Mouse (Mus musculus) lung, adult 2 months (tissue): ENCODE measurements at regions not wholly inside any gene's neighbourhood (a gene's known extent, or its start where the extent isn't known, plus 50 kb on each side); places are given as distances from the start of the nearest gene placed in this dataset.

Experiments
- DNase-seq: peaks from one replicate; pipeline ENCODE4 v3.0.0; 2022
- H3K4me1 ChIP-seq: fragments of 200-500 bp; 2 replicates; pipeline ENCODE4 v1.6.1; 2011; ENCODE audit warnings: low read length; ENCODE audit not compliant: control insufficient read depth, insufficient read depth
- H3K4me3 ChIP-seq: fragments of 200-500 bp; replicated peaks from 2 replicates; pipeline ENCODE3; 2011; ENCODE audit warnings: low read depth, mild to moderate bottlenecking, control low read depth, low read length; ENCODE audit errors: extremely low read depth
- CTCF ChIP-seq: fragments of 200-500 bp; IDR thresholded peaks from 2 replicates; pipeline ENCODE4 v1.5.1; 2011; ENCODE audit warnings: mild to moderate bottlenecking, low read length, control low read depth; ENCODE audit not compliant: insufficient read depth
- POLR2A ChIP-seq: fragments of 200-500 bp; IDR thresholded peaks from 2 replicates; pipeline ENCODE4 v1.6.1; 2011; ENCODE audit warnings: low read depth, mild to moderate bottlenecking, control low read depth, low read length, borderline replicate concordance; ENCODE audit errors: extremely low read depth
- WGBS: fragments of 180-500 bp; shearing (Covaris S2); methylation state at CpG from one replicate; pipeline ENCODE4 v1.1.7; 2018; 5-methylcytosine and 5-hydroxymethylcytosine counted together

DNA sequence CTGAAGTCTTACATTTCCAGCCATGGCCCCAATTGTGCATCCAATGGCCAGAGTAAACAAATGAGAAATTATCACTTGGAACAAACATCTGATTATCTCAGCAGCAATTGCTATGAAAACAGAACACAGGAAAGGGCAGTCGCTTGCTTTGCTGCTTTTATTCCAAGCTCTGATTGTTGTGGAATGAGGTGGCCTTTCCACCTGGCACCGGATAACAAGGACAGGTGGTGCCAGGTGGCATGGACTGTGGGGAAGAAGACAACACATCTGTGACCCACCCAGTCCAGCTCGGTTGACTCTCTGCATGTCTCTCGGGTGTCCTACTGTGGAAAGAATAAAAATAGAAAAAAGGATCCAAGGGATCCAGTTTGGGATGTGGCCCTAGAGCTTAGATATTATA, 694.9 kb downstream of the Tlr4 start:
- TF ChIP-seq POLR2A (no peak), CTCF (no peak)
- H3K4me3 ChIP-seq: no peak overlapping the region
- no peaks in the 10 kb centered on the region for H3K4me1 ChIP-seq
- no peak for DNase-seq
- WGBS: 68% methylated on average over 4 of the region's 4 CpGs

DNA sequence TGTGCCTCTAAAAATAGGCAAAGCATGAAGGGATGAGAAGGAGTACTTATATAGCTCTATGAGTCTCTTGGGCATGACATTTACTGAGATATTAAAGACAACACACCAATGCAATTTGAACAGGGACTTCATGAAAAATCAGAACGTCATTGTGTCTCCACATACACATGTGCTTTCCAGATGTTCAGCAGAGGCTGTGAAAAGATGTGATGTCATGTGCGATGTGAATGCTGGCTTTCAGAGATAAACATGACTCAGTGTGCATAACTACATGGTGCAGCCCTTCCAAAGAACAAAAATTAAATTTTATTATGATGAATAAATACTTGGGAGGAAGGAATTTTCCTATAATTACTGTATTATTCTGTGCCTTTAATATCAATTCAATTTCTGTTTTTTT, 695.8 kb downstream of the Tlr4 start:
- TF ChIP-seq POLR2A (no peak), CTCF (no peak)
- Histone ChIP-seq H3K4me3 (no peak overlapping the region), H3K4me1 (no peaks in the 10 kb centered on the region)
- DNase-seq: no peak
- WGBS: 60% methylated on average over 2 of the region's 2 CpGs

DNA sequence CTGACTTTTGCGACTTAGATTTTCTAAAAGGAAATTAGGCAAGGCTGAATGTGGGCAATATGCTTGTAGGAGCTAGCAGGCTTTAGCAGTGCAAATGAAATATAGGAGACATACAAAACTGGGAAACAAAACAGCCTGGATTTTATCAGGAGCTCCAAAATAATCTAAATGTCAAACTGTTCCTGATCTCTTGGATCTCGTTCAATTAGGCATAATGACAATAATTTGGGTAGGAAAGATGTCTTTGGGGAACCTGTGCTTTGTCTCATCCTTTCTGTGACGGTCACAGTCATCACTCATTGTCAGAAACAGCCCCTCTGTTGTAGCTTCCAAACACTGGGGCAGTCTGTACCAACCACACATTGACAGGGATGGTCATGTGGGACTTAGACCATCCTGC, 702.2 kb downstream of the Tlr4 start:
- Histone ChIP-seq H3K4me3 (no peak overlapping the region), H3K4me1 (no peaks in the 10 kb centered on the region)
- 56% methylated on average over 3 of the region's 3 CpGs for WGBS
- DNase-seq: no peak
- TF ChIP-seq POLR2A (no peak), CTCF (no peak)

DNA sequence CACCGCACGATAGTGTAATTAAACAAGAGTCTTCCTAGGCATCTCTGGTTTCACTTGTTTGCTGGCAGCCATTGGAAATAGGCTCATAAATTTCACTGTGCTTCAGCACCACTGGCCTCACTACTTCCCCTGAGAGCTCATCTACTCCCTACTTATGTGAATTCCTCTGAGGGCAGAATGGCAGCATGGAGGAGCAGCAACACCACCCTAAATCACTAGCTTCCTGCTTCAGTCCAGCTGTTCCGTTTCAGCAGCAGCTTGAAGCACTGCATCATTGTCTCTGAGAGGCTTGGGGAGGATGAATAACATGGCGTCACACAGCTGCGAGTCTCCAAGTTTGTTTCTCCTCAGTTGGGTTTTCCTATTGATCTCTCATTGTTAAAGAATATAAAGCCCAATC, 712.1 kb downstream of the Tlr4 start:
- no peak overlapping the region for H3K4me3 ChIP-seq
- DNase-seq: no peak
- H3K4me1 ChIP-seq: no peaks in the 10 kb centered on the region
- 66% methylated on average over 5 of the region's 5 CpGs for WGBS
- TF ChIP-seq POLR2A: no peak

DNA sequence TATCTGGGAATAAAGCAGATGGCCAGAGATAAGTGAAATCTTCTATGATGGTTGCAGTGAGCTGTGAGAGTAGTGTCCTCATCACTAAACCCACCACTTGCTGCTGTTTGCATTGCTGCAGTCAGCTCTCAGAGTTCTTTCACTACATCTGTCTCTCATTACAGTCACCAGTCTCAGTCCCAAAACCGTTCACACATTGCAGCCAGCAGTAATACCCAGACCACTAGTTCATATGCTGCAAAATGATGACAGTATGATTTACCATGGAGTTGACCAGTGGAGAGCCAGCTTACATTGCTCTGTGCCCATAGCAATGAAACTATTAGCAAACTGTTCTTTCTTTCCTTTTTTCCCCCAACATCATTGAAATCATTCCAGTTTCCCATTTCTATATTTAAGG, 718.6 kb downstream of the Tlr4 start:
- H3K4me3 ChIP-seq: no peak overlapping the region
- no peak for TF ChIP-seq CTCF
- TF ChIP-seq POLR2A: no peak
- no peak for DNase-seq
- no peaks in the 10 kb centered on the region for H3K4me1 ChIP-seq
- WGBS: 52% methylated on average over 1 of the region's 1 CpGs

DNA sequence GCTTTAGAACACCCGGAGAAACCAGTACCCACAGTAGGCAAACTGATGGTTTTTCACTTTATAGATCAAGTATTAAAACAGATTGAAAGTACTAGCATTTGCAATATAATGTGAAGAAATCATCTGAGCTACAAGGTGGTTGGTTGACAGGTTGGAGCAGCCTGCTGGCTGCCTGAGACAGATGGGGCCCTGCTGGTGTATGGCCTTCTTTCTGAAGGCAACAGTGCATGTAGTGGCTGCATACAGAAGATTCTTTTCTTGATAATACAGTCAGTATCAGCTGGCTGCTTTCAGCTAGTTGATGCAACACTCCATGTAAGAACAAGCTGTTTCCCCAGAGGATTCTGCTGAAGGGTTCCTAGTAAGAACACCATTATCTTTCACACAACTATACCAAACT, 720.6 kb downstream of the Tlr4 start:
- Histone ChIP-seq H3K4me1 (no peaks in the 10 kb centered on the region), H3K4me3 (no peak overlapping the region)
- DNase-seq: no peak
- no peak for TF ChIP-seq CTCF
- TF ChIP-seq POLR2A: no peak
- WGBS: 94% methylated on average over 1 of the region's 1 CpGs

DNA sequence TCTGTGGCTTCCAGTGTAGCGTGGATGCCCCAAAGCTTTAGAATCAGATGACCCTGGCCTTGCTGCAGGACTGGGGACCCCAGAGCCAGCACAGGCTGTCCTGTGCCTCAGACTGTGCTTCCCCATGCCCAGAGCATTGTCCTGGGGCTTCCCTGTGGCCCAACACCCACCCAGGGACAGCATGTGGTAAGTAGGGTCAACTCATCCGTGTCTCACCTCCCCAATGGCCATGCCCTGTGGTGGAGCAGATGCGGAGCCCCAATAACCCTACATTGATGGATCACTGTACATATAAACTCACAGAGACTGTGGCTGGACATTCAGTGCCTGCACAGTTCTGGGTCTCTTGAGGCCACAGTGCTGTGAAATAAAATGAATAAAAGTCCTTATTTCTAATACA, 726.1 kb downstream of the Tlr4 start:
- Histone ChIP-seq H3K4me1 (no peaks in the 10 kb centered on the region), H3K4me3 (no peak overlapping the region)
- WGBS: 72% methylated on average over 3 of the region's 3 CpGs
- no peak for DNase-seq
- TF ChIP-seq CTCF: no peak
- TF ChIP-seq POLR2A: no peak

DNA sequence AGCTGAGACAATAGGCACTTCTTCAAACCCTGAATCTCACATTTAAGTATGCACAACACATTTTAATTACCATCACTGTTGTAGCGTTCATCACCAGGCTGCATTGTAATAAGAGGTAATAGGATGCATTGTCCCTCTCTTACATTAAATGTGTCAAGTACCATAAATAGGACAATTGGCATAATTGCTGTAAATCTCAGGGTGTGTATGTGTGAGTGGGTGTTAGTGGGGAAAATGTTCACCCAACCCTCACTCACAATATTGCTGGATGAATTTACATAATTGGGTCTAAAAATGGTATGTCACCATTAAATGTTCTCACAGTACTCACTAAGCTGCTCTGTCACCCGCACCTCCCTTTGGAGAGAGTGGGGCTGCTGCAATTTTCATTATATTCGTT, 747.4 kb downstream of the Tlr4 start:
- no peaks in the 10 kb centered on the region for H3K4me1 ChIP-seq
- no peak overlapping the region for H3K4me3 ChIP-seq
- TF ChIP-seq CTCF (no peak), POLR2A (no peak)
- no peak for DNase-seq
- WGBS: 83% methylated on average over 3 of the region's 3 CpGs

DNA sequence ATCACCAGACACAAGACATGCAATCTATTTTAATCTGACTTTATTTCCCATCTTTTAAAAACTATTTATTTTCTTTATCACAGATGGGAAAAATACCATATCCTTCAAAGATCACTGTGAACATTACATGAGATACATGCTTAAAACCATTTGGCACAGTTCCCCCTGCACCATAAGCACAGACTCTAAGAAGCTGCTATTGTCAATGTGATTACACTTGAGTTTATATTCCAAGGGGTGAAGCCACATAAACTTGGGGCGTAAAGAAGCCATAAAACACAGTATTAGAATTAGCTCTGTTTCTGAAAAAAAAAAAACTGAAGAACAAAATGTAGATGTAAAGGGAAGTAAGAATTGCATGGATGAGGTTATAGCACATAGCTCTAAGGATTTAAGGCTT, 762.1 kb downstream of the Tlr4 start:
- DNase-seq: no peak
- Histone ChIP-seq H3K4me3 (no peak overlapping the region), H3K4me1 (no peaks in the 10 kb centered on the region)
- 73% methylated on average over 1 of the region's 1 CpGs for WGBS
- TF ChIP-seq CTCF (no peak), POLR2A (no peak)

DNA sequence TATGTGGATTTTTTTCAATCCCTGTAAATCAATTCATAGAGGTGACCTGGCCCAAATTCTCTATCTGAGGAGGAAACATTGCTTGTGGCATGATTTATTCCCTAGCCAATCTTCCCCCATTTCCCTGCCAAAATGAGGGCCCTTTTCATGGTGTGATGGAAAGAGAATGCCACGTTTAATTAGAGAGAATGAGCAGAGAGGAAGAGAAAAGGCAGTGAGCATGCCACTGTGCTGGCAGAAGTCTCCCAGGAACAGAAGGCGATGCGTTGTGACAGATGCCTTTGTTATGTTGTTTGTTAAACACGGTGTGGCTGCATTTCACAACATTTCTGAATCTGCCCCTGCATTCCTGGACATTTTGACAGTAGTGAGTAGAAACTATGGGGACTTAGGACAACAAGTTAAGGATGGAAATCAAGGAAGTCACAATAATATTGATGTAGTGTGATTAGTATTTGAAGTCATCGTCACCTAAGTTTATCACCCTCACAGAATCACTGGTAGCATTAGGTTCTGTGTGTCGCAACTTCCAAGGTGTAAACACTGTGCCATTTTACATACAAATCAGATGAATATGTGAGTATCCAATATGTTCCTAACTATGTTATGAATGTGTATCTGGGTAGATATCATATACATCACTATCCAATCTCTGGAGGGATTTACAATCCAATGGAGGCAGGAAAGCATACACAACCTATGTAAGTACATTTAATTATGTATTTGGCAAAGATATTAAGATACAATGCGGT, 762.8 kb downstream of the Tlr4 start:
- 68% methylated on average over 7 of the region's 7 CpGs for WGBS
- TF ChIP-seq POLR2A: no peak
- no peak for TF ChIP-seq CTCF
- no peak for DNase-seq
- Histone ChIP-seq H3K4me1 (no peaks in the 10 kb centered on the region), H3K4me3 (no peak overlapping the region)
